Mouse (Mus musculus) forebrain, postnatal 0 days (tissue): ENCODE results near the gene Ifnl2. TPM values are rescaled to one million over a fixed set of nuclear protein-coding genes. Genes with fewer than 3 reads are reported as not detected.
"Not testable (repeated sequence)": the region's sequence is repeated elsewhere in the genome, so short reads cannot be mapped to it uniquely, and the experiment has no call there.

Experiments
- ATAC-seq: fragments of 200-750 bp; cut with Nextera tagmentation; 2 replicates; pipeline ENCODE4 v1.8.0; 2017; ENCODE audit warnings: mild to moderate bottlenecking, moderate library complexity
- DNase-seq: peaks from one replicate; pipeline ENCODE4 v3.0.0-alpha.2; 2015
- H3K27ac ChIP-seq: fragments of 300-500 bp; sonication (generic); 2 replicates; pipeline ENCODE4 v1.5.1; 2014; ENCODE audit warnings: low read depth, mild to moderate bottlenecking, antibody characterized with exemption, low read length, moderate library complexity, mixed read lengths
- H3K27me3 ChIP-seq: fragments of 300-500 bp; sonication (generic); 2 replicates; pipeline ENCODE4 v1.6.1; 2014; ENCODE audit warnings: mild to moderate bottlenecking, low read length, mixed read lengths; ENCODE audit not compliant: insufficient read depth
- H3K36me3 ChIP-seq: fragments of 300-500 bp; sonication (generic); 2 replicates; pipeline ENCODE4 v1.6.1; 2014; ENCODE audit warnings: mild to moderate bottlenecking, moderate library complexity; ENCODE audit not compliant: insufficient read depth
- H3K4me1 ChIP-seq: fragments of 300-500 bp; sonication (generic); 2 replicates; pipeline ENCODE4 v1.6.1; 2014; ENCODE audit warnings: antibody characterized with exemption; ENCODE audit not compliant: insufficient read depth
- H3K4me2 ChIP-seq: fragments of 300-500 bp; sonication (generic); 2 replicates; pipeline ENCODE4 v1.6.1; 2014; ENCODE audit warnings: low read depth, mild to moderate bottlenecking, moderate library complexity
- H3K4me3 ChIP-seq: fragments of 300-500 bp; sonication (generic); 2 replicates; pipeline ENCODE4 v1.5.1; 2014; ENCODE audit warnings: low read depth, low read length, mixed read lengths
- H3K9ac ChIP-seq: fragments of 300-500 bp; sonication (generic); 2 replicates; pipeline ENCODE4 v1.6.1; 2014; ENCODE audit warnings: mild to moderate bottlenecking
- H3K9me3 ChIP-seq: fragments of 300-500 bp; sonication (generic); 2 replicates; pipeline ENCODE4 v1.6.1; 2016; ENCODE audit warnings: low read length
- CTCF ChIP-seq: sonication (generic); IDR thresholded peaks from 2 replicates; pipeline ENCODE4 v1.5.1; 2016; ENCODE audit warnings: antibody characterized with exemption, control low read depth, low read depth
- WGBS: fragments of 180-500 bp; shearing (Covaris S2); extraction: QIAGEN DNeasy Blood & Tissue Kit; methylation state at CpG from one replicate; pipeline ENCODE4 v1.1.7; 2014; 5-methylcytosine and 5-hydroxymethylcytosine counted together
- polyA plus RNA-seq: library from polyadenylated mRNA; unstranded; fragments of >200 nt; fragmentation: Nextera tagmentation; extraction: Ambion mirVana; gene quantifications from 2 replicates; pipeline ENCODE4 v1.2.1, GENCODE M21; 2015
- total RNA-seq: library from RNA; depleted of rRNA; stranded (reverse); fragments of >200 nt; gene quantifications from 2 replicates; pipeline ENCODE4 v1.2.3, GENCODE M21; 2014

The Ifnl2 gene
- total and polyA plus RNA-seq, 2 experiments from 2014 or later: not detected

DNA sequence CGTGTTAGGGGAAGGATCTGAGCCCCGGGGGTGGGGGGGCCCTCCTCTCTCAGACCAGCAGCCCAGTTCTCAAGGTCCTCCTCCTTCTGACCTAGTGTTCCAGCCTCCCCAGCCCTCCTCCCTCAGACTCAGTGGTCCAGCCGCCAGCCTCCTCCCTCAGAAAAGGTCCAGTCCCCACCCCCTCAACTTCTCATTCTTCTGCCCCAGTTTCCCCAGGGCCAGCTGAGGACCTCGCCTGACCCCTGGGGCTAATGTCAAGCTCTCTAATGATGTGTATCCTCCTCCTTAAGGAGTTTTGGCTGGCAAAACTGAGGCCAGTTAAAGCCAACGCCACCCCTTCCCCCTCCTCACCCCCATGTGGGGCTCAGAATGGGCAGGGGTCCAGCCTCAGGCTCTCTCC, 36.9 kb upstream of the Ifnl2 start, which contains the start of gene Nccrp1:
Gene Nccrp1, minus strand, starts transcription at position 101 of the 400 bp plus-strand sequence.
- TF ChIP-seq CTCF: no peak
- Histone ChIP-seq H3K27me3 (peaks cover 30% of the 10 kb centered on the region), H3K36me3 (no peaks in the 10 kb centered on the region), H3K4me1 (0 out of 2 replicates have a peak, but pooled peaks cover 4% of the 10 kb centered on the region), H3K9me3 (no peaks in the 10 kb centered on the region), H3K4me2 (peak within 1 kb of the TSS; percentile 47), H3K27ac (no peak within 1 kb of the TSS), H3K4me3 (peak within 1 kb of the TSS; percentile 23), H3K9ac (0 out of 2 replicates have a peak within 1 kb of the TSS, but pooled peaks have one; percentile 3)
- 6% methylated on average over 5 of the region's 5 CpGs for WGBS
- no peak for DNase-seq
- ATAC-seq: no peak

DNA sequence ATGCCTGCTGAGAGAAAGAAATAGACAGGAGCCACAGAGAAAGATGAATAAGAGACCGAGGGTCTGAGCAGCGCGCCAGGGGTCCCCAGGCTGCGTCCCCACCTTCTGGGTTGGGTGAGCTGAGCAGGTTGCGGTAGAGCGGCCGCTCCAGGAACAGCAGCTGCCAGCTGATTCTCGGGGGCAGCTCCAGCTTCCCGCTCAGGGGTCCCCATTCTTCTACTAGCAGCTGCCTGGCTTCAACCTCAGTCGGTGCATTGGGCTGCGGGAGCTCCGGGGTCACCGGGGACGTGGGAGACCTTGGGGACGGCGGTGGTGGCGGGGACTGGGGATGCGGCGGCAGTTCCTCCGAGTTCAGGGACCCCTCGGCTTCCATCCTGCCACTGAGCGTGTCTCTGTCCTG, 36.4 kb upstream of the Ifnl2 start:
- ATAC-seq: no peak
- peak overlapping the region; percentile 23 for H3K4me3 ChIP-seq
- H3K27me3 ChIP-seq: peaks cover 30% of the 10 kb centered on the region
- TF ChIP-seq CTCF: no peak
- no peak overlapping the region for H3K27ac ChIP-seq
- H3K9ac ChIP-seq: 0 out of 2 replicates have a peak overlapping the region, but pooled peaks have one; percentile 3
- no peaks in the 10 kb centered on the region for H3K9me3 ChIP-seq
- DNase-seq: no peak
- 2% methylated on average over 22 of the region's 22 CpGs for whole genome bisulfite sequencing
- H3K36me3 ChIP-seq: no peaks in the 10 kb centered on the region
- peak overlapping the region; percentile 47 for H3K4me2 ChIP-seq
- 0 out of 2 replicates have a peak, but pooled peaks cover 4% of the 10 kb centered on the region for H3K4me1 ChIP-seq

DNA sequence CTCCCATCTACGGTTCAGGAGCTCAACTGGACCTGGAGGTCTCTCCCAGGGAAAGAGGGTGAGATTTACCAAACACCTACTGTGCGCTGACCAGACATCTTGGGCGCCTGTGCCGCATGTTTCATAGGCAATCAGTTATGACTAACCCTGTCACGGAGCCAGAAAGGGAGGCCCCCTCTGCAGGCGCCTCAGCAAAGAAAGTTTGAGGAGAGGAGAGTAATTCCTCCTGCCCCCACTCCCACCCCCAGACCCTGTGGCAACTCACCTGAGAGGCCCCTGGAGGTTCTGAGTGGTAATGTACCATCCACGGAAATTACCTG, 35.6 kb upstream of the Ifnl2 start:
- Histone ChIP-seq H3K4me2 (no peak overlapping the region), H3K27me3 (peaks cover 30% of the 10 kb centered on the region), H3K9ac (no peak overlapping the region), H3K36me3 (no peaks in the 10 kb centered on the region), H3K9me3 (no peaks in the 10 kb centered on the region), H3K4me1 (0 out of 2 replicates have a peak, but pooled peaks cover 4% of the 10 kb centered on the region), H3K4me3 (no peak overlapping the region), H3K27ac (no peak overlapping the region)
- WGBS: 48% methylated on average over 7 of the region's 7 CpGs
- ATAC-seq: no peak
- DNase-seq: no peak
- no peak for TF ChIP-seq CTCF

DNA sequence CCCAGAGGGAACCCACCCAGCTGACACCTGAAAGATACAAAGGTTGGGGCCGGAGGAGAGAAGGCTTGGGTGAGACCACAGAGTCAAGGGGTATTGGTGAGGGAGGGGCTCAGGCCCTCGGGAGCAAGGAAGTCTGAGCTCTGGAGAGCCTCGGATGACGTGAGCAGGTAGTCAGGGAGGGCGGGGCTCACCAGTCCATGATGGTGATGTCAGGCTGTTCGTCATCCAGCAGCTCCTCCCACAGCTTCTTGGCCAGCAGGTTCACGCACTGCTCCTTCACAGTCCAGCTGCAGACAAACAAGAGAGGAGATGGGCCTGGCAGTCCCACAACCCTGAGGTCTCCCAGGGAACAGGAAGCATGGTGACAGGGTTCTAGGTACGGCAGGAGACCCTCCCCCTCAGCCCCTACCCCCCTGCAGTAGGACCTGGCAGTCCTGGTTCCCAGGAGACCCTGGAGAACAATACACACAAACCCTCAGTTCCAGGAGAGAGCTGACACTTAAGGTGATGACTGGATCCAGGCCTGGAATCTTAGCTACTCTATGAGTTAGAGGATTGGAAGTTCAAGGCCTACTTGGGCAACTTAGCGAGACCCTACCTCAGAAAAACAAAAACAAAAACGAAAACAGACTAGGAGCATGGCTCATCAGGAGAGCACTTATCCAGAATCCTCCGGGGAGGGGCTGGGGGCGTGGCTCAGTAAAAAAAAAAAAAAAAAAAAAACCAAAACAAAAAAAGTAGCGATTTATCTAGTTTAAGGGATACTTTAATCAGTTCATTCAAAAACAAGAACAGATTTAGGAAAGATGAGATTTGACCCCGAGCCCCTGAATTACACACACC, 35.0 kb upstream of the Ifnl2 start:
- no peaks in the 10 kb centered on the region for H3K36me3 ChIP-seq
- no peaks in the 10 kb centered on the region for H3K9me3 ChIP-seq
- H3K4me3 ChIP-seq: no peak overlapping the region
- ATAC-seq (peak; percentile 25), DNase-seq (no peak)
- H3K9ac ChIP-seq: no peak overlapping the region
- WGBS: 31% methylated on average over 14 of the region's 14 CpGs
- no peak overlapping the region for H3K4me2 ChIP-seq
- H3K4me1 ChIP-seq: 0 out of 2 replicates have a peak, but pooled peaks cover 4% of the 10 kb centered on the region
- H3K27ac ChIP-seq: no peak overlapping the region
- H3K27me3 ChIP-seq: peaks cover 30% of the 10 kb centered on the region
- TF ChIP-seq CTCF: no peak

DNA sequence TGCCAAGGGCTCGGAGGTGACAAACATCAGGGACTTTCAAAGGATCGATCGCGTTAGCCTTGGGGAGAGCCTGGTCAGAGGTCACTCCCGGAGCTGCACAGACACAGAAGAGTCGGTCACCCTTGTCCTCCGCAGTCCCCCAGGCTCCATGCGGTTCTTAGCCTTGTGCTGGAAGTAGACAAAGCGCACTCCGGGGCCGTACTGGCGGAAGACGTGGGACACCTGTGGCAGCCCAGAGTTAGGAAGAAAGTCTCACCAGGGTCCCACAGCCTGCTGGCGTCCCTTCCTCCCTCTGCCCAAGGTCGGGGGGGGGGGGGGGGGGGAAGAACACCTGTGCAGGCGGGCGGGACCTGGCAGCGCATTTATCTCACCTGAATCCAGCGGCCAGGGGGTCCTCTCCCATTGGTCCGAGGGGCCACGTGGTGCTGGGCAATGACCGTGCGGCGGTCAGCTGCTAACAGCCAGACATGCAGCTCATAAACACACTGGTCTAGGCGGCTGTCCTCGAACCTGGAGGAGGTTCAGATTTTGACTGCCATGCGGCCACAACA, 33.9 kb upstream of the Ifnl2 start:
- H3K27me3 ChIP-seq: peaks cover 30% of the 10 kb centered on the region
- H3K9me3 ChIP-seq: no peaks in the 10 kb centered on the region
- no peak overlapping the region for H3K27ac ChIP-seq
- no peak overlapping the region for H3K4me3 ChIP-seq
- 0 out of 2 replicates have a peak, but pooled peaks cover 4% of the 10 kb centered on the region for H3K4me1 ChIP-seq
- H3K36me3 ChIP-seq: no peaks in the 10 kb centered on the region
- H3K9ac ChIP-seq: no peak overlapping the region
- no peak for ATAC-seq
- TF ChIP-seq CTCF: no peak
- 9% methylated on average over 22 of the region's 27 CpGs for WGBS
- H3K4me2 ChIP-seq: peak overlapping the region; percentile 19; the same call in 1 of the 2 replicates
- DNase-seq: no peak

DNA sequence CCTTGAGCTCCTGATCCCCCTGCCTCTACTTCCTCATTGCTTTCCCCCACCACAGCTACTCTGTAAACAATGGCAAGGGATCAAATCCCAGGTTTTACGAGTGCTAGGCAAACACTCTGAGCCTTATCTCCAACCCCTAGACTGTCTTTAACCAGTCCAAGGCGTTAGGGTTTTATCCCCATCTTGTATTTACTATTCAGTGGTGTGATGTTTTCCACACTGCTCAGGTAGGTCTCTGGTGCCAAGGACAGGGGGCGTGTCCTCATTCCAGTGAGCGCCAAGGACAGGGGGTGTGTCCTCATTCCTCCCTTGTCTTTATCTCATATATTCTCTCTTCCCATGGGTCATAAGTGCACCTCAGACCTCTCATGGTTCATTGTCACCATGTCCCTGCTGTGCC, 30.3 kb upstream of the Ifnl2 start, which contains the start of gene Sycn:
Gene Sycn, plus strand, starts transcription at position 360 of the 400 bp plus-strand sequence.
- Histone ChIP-seq H3K9ac (no peak within 1 kb of the TSS), H3K4me2 (no peak within 1 kb of the TSS), H3K4me3 (no peak within 1 kb of the TSS), H3K4me1 (no peaks in the 10 kb centered on the region), H3K36me3 (no peaks in the 10 kb centered on the region), H3K27ac (no peak within 1 kb of the TSS), H3K9me3 (no peaks in the 10 kb centered on the region), H3K27me3 (peaks cover 12% of the 10 kb centered on the region)
- WGBS: 82% methylated on average over 4 of the region's 4 CpGs
- ATAC-seq (no peak), DNase-seq (no peak)
- no peak for TF ChIP-seq CTCF

DNA sequence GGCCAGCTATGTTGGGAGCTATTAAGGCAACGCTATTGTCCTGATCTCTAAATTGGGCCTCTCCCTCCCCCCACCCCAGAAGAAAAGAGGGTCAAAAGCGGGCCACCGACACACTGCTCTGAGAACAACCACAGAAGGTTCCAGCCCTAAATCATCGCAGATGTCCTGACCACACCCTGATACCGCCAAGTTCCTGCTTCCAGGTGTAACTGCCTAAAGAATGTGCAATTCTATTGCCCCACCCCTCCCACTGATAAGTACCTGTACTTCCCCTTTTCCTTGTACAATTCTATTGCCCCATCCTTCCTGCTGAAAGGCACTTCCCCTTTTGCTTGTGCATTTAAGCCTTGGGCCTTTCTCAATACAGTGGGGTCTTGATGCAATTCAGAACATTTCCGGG, 28.6 kb upstream of the Ifnl2 start:
- WGBS: 96% methylated on average over 6 of the region's 6 CpGs
- not testable (repeated sequence) for DNase-seq, H3K9ac ChIP-seq, H3K4me1 ChIP-seq, ATAC-seq, H3K9me3 ChIP-seq, H3K4me3 ChIP-seq, H3K36me3 ChIP-seq, H3K4me2 ChIP-seq, H3K27me3 ChIP-seq, H3K27ac ChIP-seq
